Mouse (Mus musculus): ENCODE results near the gene Amy2a5.
"Not testable (repeated sequence)": the region's sequence is repeated elsewhere in the genome, so short reads cannot be mapped to it uniquely, and the experiment has no call there.

Amy2a5 gene

DNA sequence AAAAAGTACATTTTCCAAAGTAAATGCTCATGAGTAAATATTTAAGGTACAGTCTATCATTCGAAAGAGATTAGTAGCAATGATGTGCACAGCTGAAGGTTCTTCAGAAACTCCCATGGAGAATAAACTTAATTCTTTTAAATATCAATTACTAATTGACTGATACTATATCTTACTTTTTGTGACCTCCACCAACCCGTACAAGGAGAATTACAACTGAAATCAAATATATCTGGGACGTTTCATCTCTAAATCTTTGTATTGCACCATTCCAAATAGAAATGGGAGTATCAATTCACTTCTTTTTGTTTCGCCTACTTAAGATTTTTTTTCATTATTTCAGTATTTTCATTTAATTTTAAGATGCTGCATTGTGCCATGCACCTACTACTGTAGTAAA lies at the start of gene Amy2a5:
Gene Amy2a5, minus strand, starts transcription at position 101 of the 400 bp plus-strand sequence.
- not testable (repeated sequence) for ATAC-seq (ENCODE audit: insufficient number of reproducible peaks, low FRiP score, low TSS enrichment)

DNA sequence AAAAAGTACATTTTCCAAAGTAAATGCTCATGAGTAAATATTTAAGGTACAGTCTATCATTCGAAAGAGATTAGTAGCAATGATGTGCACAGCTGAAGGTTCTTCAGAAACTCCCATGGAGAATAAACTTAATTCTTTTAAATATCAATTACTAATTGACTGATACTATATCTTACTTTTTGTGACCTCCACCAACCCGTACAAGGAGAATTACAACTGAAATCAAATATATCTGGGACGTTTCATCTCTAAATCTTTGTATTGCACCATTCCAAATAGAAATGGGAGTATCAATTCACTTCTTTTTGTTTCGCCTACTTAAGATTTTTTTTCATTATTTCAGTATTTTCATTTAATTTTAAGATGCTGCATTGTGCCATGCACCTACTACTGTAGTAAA lies 32.7 kb upstream of the Amy2a5 start, which contains the start of gene Amy2a4:
Gene Amy2a4, minus strand, starts transcription at position 101 of the 400 bp plus-strand sequence.
- not testable (repeated sequence) for ATAC-seq (ENCODE audit: insufficient number of reproducible peaks, low FRiP score, low TSS enrichment)

DNA sequence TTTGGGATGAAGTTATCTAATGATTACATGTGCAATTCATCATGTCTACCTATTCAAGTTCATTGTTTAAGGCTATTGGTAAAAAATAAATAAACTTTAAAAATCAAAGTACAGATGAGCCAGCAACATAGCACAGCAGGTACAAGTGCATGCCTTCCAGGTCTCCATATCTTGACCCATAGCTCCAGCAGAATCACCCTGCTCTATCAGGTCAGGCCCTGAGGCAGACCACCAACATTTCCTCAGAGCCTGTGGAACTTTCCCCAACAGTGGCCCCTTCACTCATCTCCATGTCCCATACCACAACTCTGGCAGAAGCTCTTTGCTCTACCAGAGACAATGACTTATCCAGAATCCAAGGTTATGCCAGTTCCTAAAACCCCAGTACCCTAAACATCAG lies 21.6 kb upstream of the Amy2a5 start:
- ATAC-seq (ENCODE audit: insufficient number of reproducible peaks, low FRiP score, low TSS enrichment): not testable (repeated sequence)

DNA sequence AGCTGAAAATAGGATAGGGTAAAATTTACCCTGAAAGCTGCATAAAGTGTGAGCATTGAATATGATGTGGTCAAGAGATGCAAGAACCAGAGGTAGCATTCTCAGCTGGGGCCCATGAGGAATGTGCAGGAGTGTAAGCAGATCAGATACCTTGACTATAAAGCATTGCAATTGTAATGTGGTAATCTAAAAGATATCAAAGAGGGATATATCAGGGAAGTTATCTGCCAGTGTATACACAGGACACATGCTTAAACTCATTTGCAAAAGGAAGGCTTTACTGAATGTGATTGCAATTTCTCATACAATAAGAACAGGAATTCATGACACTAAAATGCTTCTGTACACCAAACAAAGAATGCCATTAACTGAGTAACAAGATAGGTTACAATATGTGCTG lies 20.9 kb upstream of the Amy2a5 start:
- not testable (repeated sequence) for ATAC-seq (ENCODE audit: insufficient number of reproducible peaks, low FRiP score, low TSS enrichment)

DNA sequence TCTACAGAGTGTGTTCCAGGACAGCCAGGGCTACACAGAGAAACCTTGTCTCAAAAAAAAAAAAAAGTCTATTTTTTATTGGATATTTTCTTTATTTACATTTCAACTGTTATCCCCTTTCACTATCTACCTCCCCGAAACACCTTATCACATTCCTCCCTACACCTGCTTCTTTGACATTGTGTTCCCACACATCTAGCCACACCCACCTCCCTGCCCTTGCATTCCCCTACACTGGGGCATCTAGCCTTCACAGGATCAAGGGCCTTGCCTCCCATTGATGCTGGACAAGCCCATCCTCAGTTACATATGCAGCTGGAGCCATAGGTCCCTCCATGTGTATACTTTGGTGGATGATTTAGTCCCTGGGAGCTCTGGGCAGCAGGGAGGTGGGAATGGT lies 31.5 kb downstream of the Amy2a5 start:
- ATAC-seq (ENCODE audit: insufficient number of reproducible peaks, low FRiP score, low TSS enrichment): no peak

Data from cerebellum, adult (tissue).